Mouse (Mus musculus): Measurements from ENCODE around the gene Mpzl2.
"Not testable (repeated sequence)": the region's sequence is repeated elsewhere in the genome, so short reads cannot be mapped to it uniquely, and the experiment has no call there.

Gene Mpzl2

GRCm38 (mm10) chr9:45034526-45034925 is 5.1 kb upstream of the Mpzl2 start:
- DNase-seq (ENCODE audit: low spot score), result no peak

- DNase-seq (ENCODE audit: low spot score), result not testable (repeated sequence)
These were observed 1.8 kb upstream of the Mpzl2 start for GRCm38 (mm10) chr9:45037803-45038202.

GRCm38 (mm10) chr9:45040066-45040845 is 657 bp downstream of the Mpzl2 start:
- no peak for DNase-seq (ENCODE audit: low spot score)

- DNase-seq (ENCODE audit: low spot score), result peak; percentile 19
These were observed 1.7 kb downstream of the Mpzl2 start for GRCm38 (mm10) chr9:45041131-45041838.

- peak; percentile 38 for DNase-seq (ENCODE audit: low spot score)
These were observed 2.6 kb downstream of the Mpzl2 start for GRCm38 (mm10) chr9:45042056-45042720.

- DNase-seq (ENCODE audit: low spot score), result peak; percentile 35
These were observed 3.3 kb downstream of the Mpzl2 start for GRCm38 (mm10) chr9:45042947-45043346.

- no peak for DNase-seq (ENCODE audit: low spot score)
These were observed 7.4 kb downstream of the Mpzl2 start for GRCm38 (mm10) chr9:45046973-45047372.

- peak; percentile 77 for DNase-seq (ENCODE audit: low spot score)
These were observed 8.9 kb downstream of the Mpzl2 start for GRCm38 (mm10) chr9:45048511-45048910.

- no peak for DNase-seq (ENCODE audit: low spot score)
These were observed 10.1 kb downstream of the Mpzl2 start for GRCm38 (mm10) chr9:45049731-45050130.

- no peak for DNase-seq (ENCODE audit: low spot score)
These were observed 10.7 kb downstream of the Mpzl2 start for GRCm38 (mm10) chr9:45050301-45050700.

- peak; percentile 96 for DNase-seq (ENCODE audit: low spot score)
These were observed 15.6 kb downstream of the Mpzl2 start, which contains the start of gene Mpzl3 for GRCm38 (mm10) chr9:45055082-45055713. Gene Mpzl3, plus strand, starts transcription at chr9:45055186.

- DNase-seq (ENCODE audit: low spot score), result peak; percentile 63
These were observed 18.8 kb downstream of the Mpzl2 start for GRCm38 (mm10) chr9:45058304-45058940.

GRCm38 (mm10) chr9:45060151-45060550 is 20.6 kb downstream of the Mpzl2 start:
- DNase-seq (ENCODE audit: low spot score), result no peak

GRCm38 (mm10) chr9:45062677-45063076 is 23.1 kb downstream of the Mpzl2 start:
- DNase-seq (ENCODE audit: low spot score), result no peak

GRCm38 (mm10) chr9:45064421-45064820 is 24.8 kb downstream of the Mpzl2 start:
- DNase-seq (ENCODE audit: low spot score), result no peak

GRCm38 (mm10) chr9:45066735-45067134 is 27.1 kb downstream of the Mpzl2 start:
- no peak for DNase-seq (ENCODE audit: low spot score)

GRCm38 (mm10) chr9:45071800-45072199 is 32.2 kb downstream of the Mpzl2 start:
- no peak for DNase-seq (ENCODE audit: low spot score)

GRCm38 (mm10) chr9:45077859-45078258 is 38.3 kb downstream of the Mpzl2 start:
- no peak for DNase-seq (ENCODE audit: low spot score)

- DNase-seq (ENCODE audit: low spot score), result no peak
These were observed 39.4 kb downstream of the Mpzl2 start, which contains the start of gene Jaml for GRCm38 (mm10) chr9:45079011-45079410. Gene Jaml, plus strand, starts transcription at chr9:45079183.

GRCm38 (mm10) chr9:45083132-45083531 is 43.5 kb downstream of the Mpzl2 start:
- DNase-seq (ENCODE audit: low spot score), result no peak

- no peak for DNase-seq (ENCODE audit: low spot score)
These were observed 45.0 kb downstream of the Mpzl2 start for GRCm38 (mm10) chr9:45084556-45084955.

Data from embryo, embryonic 10.5 days (tissue).